Mouse (Mus musculus) heart, embryonic 13.5 days (tissue): Measurements from ENCODE around the gene Fcgbp. TPM values are rescaled to one million over a fixed set of nuclear protein-coding genes. Genes with fewer than 3 reads are reported as not detected.

Experiments
- ATAC-seq: fragments of 200-750 bp; cut with Nextera tagmentation; 2 replicates; pipeline ENCODE4 v1.8.0; 2017; ENCODE audit warnings: moderate TSS enrichment; ENCODE audit not compliant: insufficient number of reproducible peaks, low FRiP score, low TSS enrichment; ENCODE audit errors: extremely low read depth
- H3K27ac ChIP-seq: fragments of 300-500 bp; sonication (generic); replicated peaks from 2 replicates; pipeline ENCODE4 v1.5.1; 2015; ENCODE audit warnings: moderate library complexity, mild to moderate bottlenecking, inconsistent platforms
- H3K27me3 ChIP-seq: fragments of 300-500 bp; sonication (generic); replicated peaks from 2 replicates; pipeline ENCODE4 v1.6.1; 2015; ENCODE audit warnings: mild to moderate bottlenecking, inconsistent platforms
- H3K36me3 ChIP-seq: fragments of 300-500 bp; sonication (generic); 2 replicates; pipeline ENCODE4 v1.6.1; 2015; ENCODE audit warnings: mild to moderate bottlenecking, inconsistent platforms
- H3K4me1 ChIP-seq: fragments of 300-500 bp; sonication (generic); 2 replicates; pipeline ENCODE4 v1.6.1; 2015; ENCODE audit warnings: inconsistent platforms
- H3K4me2 ChIP-seq: fragments of 300-500 bp; sonication (generic); 2 replicates; pipeline ENCODE4 v1.6.1; 2015; ENCODE audit warnings: inconsistent platforms, mild to moderate bottlenecking, moderate library complexity
- H3K4me3 ChIP-seq: fragments of 300-500 bp; sonication (generic); 2 replicates; pipeline ENCODE4 v1.5.1; 2015; ENCODE audit warnings: moderate library complexity, mild to moderate bottlenecking, inconsistent platforms
- H3K9ac ChIP-seq: fragments of 300-500 bp; sonication (generic); 2 replicates; pipeline ENCODE4 v1.6.1; 2015; ENCODE audit warnings: inconsistent platforms, mild to moderate bottlenecking, moderate library complexity
- H3K9me3 ChIP-seq: fragments of 300-500 bp; sonication (generic); 2 replicates; pipeline ENCODE4 v1.6.1; 2016; ENCODE audit warnings: inconsistent platforms
- WGBS: fragments of 180-500 bp; shearing (Covaris S2); methylation state at CpG from one replicate; pipeline ENCODE4 v1.1.7; 2015; ENCODE audit warnings: mixed read lengths; 5-methylcytosine and 5-hydroxymethylcytosine counted together
- polyA plus RNA-seq: library from polyadenylated mRNA; unstranded; fragments of >200 nt; fragmentation: Nextera tagmentation; extraction: Ambion mirVana; gene quantifications from 2 replicates; pipeline ENCODE4 v1.2.1, GENCODE M21; 2015

Fcgbp gene
- polyA plus RNA-seq = 0.11 TPM in 1 of 2 replicates, not detected in the other

DNA sequence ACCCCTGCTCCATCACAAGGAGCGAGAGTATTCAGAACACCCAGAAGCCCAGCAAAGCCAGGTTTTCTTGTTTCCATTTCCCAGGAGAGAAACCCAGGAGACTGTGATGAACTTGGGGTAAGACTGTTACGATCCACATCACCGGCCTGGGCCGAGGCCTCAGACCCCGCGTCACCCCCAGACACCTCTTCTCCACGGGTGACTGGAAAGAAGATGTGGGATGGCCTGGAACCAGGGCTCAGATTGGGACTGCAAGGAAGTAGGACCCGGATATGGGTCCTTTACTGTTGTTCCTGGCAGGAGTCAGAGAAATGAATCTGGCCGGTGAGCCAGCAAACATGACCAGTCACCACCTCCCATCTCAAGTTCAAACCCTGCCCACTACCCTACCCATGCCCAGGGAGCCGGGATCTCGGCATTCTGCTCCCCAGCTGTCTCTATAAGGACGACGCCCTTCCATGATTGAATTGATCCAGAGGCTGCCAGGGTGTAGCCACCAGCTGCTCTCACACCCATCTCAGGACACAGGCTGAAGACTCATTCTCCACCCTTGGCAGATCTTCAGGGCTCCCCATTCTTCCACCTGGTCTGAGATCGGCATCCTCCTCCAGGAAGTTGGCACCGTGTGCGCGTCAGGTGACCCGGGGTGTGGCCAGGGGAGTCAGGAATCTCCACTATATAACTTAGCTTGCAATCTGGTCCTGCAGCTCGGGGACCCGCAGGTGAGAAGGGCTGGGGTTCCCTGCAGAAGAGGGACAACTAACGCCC, at the start of gene Fcgbp:
Gene Fcgbp, plus strand, starts transcription at position 706 of the 768 bp plus-strand sequence.
- Histone ChIP-seq H3K9ac (no peak within 1 kb of the TSS), H3K4me2 (no peak within 1 kb of the TSS), H3K9me3 (no peaks in the 10 kb centered on the region), H3K36me3 (no peaks in the 10 kb centered on the region), H3K4me1 (no peaks in the 10 kb centered on the region), H3K27ac (no peak within 1 kb of the TSS), H3K4me3 (no peak within 1 kb of the TSS), H3K27me3 (no peaks in the 10 kb centered on the region; the same call in 1 of the 2 replicates)
- no peak for ATAC-seq
- 77% methylated on average over 21 of the region's 21 CpGs for WGBS

GRCm38 (mm10) chr7:28044524-28044923, 26.5 kb upstream of the Fcgbp start:
- Histone ChIP-seq H3K27me3 (no peaks in the 10 kb centered on the region), H3K4me3 (no peak overlapping the region), H3K4me2 (no peak overlapping the region), H3K9ac (no peak overlapping the region), H3K4me1 (peaks cover 10% of the 10 kb centered on the region), H3K27ac (no peak overlapping the region), H3K9me3 (no peaks in the 10 kb centered on the region), H3K36me3 (peaks cover 94% of the 10 kb centered on the region)
- 95% methylated on average over 4 of the region's 4 CpGs for WGBS
- ATAC-seq = no peak

GRCm38 (mm10) chr7:28049476-28050409, 21.3 kb upstream of the Fcgbp start, which contains the start of gene Psmc4:
TSS of gene Psmc4 (minus strand) at chr7:28050101.
- no peak within 1 kb of the TSS; the same call in 1 of the 2 replicates for H3K27ac ChIP-seq
- under 1% methylated on average over 52 of the region's 52 CpGs for WGBS

GRCm38 (mm10) chr7:28050584-28050983, 20.5 kb upstream of the Fcgbp start:
- Histone ChIP-seq H3K4me3 (peak overlapping the region; percentile 18; the same call in 1 of the 2 replicates), H3K4me1 (peaks cover 13% of the 10 kb centered on the region), H3K4me2 (peak overlapping the region; percentile 51), H3K27me3 (peaks cover 7% of the 10 kb centered on the region; the same call in 1 of the 2 replicates), H3K9me3 (no peaks in the 10 kb centered on the region), H3K36me3 (peaks cover 34% of the 10 kb centered on the region), H3K9ac (peak overlapping the region; percentile 69), H3K27ac (no peak overlapping the region)
- no peak for ATAC-seq
- 57% methylated on average over 17 of the region's 17 CpGs for WGBS

More at GRCm38 (mm10) chr7:28049476-28050409, 21.3 kb upstream of the Fcgbp start, which contains the start of gene Psmc4:
- H3K36me3 ChIP-seq = peaks cover 42% of the 10 kb centered on the region
- peaks cover 13% of the 10 kb centered on the region for H3K4me1 ChIP-seq
- ATAC-seq = peak; percentile 98
- H3K9ac ChIP-seq = peak within 1 kb of the TSS; percentile 91
- H3K4me2 ChIP-seq = peak within 1 kb of the TSS; percentile 71
- no peaks in the 10 kb centered on the region for H3K9me3 ChIP-seq
- H3K27me3 ChIP-seq = 0 out of 2 replicates have a peak, but pooled peaks cover 7% of the 10 kb centered on the region
- H3K4me3 ChIP-seq = peak within 1 kb of the TSS; percentile 73

DNA sequence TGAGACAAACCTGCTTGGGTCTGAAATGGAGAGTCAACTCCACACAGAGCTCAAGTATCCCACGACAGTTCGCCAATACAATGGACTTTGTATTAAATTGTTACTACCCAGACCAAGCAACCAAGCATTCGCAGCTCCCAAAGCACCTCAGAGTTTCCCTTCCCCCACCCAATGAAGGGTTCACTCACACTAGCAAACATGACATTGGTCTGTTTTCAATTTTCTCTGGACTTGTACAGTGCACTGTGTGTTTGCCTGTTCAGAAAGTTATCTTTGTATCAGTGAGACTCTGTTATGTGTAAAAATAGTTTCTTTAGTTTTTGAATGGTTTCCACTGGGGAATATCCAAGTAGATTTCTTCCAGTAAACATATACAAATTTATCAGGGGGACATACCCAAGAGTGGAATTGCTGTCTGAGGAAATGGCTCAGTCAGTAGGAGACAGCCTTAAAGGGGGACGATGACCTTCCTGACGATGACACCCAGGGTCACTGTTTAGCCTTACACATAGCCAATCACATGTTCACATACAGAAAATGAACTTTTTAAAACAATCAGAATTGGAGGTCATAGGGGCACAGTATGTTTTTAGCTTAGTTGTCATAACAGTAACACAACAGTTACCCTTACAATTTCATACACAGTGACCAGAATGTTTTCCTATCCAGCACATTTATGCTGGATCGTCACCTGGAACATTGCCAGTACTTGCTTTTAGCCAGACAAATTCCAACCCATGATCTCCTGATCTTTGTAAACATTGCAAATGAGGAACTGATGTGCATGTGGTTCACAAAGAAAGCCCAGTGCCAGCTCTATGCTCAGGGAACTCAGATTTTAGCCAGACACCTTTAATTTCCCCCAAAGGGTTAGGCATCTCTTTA, 17.7 kb upstream of the Fcgbp start:
- no peak overlapping the region for H3K9ac ChIP-seq
- H3K27ac ChIP-seq = no peak overlapping the region
- H3K4me2 ChIP-seq = no peak overlapping the region
- peaks cover 7% of the 10 kb centered on the region; the same call in 1 of the 2 replicates for H3K27me3 ChIP-seq
- H3K9me3 ChIP-seq = no peaks in the 10 kb centered on the region
- peaks cover 7% of the 10 kb centered on the region for H3K36me3 ChIP-seq
- ATAC-seq = no peak
- no peak overlapping the region for H3K4me3 ChIP-seq
- WGBS = 75% methylated on average over 6 of the region's 6 CpGs
- H3K4me1 ChIP-seq = peaks cover 13% of the 10 kb centered on the region

DNA sequence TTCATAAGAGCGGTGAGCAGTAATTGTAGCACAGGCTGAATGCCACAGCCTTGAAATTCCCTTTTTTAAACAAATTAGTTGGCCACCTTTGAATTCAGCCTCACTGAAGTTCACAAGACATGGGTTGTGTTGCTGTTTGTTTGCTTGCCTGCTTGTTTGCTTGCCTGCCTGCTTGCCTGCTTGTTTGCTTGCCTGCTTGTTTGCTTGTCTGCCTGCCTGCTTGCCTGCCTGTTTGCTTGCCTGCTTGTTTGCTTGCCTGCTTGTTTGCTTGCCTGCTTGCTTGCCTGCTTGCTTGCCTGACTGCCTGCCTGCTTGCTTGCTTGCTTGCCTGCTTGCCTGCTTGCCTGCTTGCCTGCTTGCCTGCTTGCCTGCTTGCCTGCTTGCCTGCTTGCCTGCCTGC, 11.1 kb upstream of the Fcgbp start:
- no peak overlapping the region for H3K27ac ChIP-seq
- no peaks in the 10 kb centered on the region for H3K36me3 ChIP-seq
- H3K9ac ChIP-seq = no peak overlapping the region
- 89% methylated on average over 1 of the region's 1 CpGs for WGBS
- no peak overlapping the region for H3K4me3 ChIP-seq
- ATAC-seq = no peak
- H3K4me1 ChIP-seq = no peaks in the 10 kb centered on the region
- no peaks in the 10 kb centered on the region for H3K9me3 ChIP-seq
- no peak overlapping the region for H3K4me2 ChIP-seq
- H3K27me3 ChIP-seq = peaks cover 4% of the 10 kb centered on the region; the same call in 1 of the 2 replicates

DNA sequence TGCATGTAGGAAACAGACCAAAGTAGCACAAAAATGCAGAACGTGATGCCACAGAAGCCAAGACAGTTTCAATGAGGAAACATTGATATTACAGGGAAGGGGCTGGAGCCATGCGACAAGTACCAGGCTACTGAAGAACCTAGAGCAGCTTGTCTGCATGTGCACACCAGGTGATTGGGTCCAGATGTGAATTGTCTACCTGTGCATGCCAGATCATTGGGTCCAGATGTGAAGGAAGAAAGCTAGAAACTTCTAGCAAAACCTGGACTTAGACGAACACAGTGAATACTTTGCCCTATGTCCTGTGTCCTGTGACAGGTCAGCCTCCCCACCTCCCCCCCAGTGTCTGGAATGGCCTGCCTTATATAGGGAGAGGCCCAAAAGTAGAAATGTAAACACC, 2.4 kb upstream of the Fcgbp start:
- Histone ChIP-seq H3K4me1 (no peaks in the 10 kb centered on the region), H3K9ac (no peak overlapping the region)
- ATAC-seq = no peak

GRCm38 (mm10) chr7:28069546-28070172, 1.4 kb upstream of the Fcgbp start:
- Histone ChIP-seq H3K4me1 (no peaks in the 10 kb centered on the region), H3K4me2 (no peak overlapping the region), H3K4me3 (no peak overlapping the region), H3K36me3 (no peaks in the 10 kb centered on the region), H3K9me3 (no peaks in the 10 kb centered on the region), H3K27ac (no peak overlapping the region), H3K27me3 (no peaks in the 10 kb centered on the region; the same call in 1 of the 2 replicates), H3K9ac (no peak overlapping the region)
- 39% methylated on average over 3 of the region's 3 CpGs for WGBS
- no peak for ATAC-seq

More for the DNA sequence above, 2.4 kb upstream of the Fcgbp start:
- WGBS = 73% methylated on average over 3 of the region's 3 CpGs
- H3K4me2 ChIP-seq = no peak overlapping the region
- no peak overlapping the region for H3K4me3 ChIP-seq
- H3K36me3 ChIP-seq = no peaks in the 10 kb centered on the region
- no peak overlapping the region for H3K27ac ChIP-seq
- no peaks in the 10 kb centered on the region for H3K9me3 ChIP-seq
- H3K27me3 ChIP-seq = no peaks in the 10 kb centered on the region; the same call in 1 of the 2 replicates

GRCm38 (mm10) chr7:28084215-28084614, 13.2 kb downstream of the Fcgbp start:
- Histone ChIP-seq H3K27ac (no peak overlapping the region), H3K9me3 (no peaks in the 10 kb centered on the region), H3K36me3 (no peaks in the 10 kb centered on the region), H3K4me2 (no peak overlapping the region), H3K4me1 (no peaks in the 10 kb centered on the region), H3K9ac (no peak overlapping the region), H3K4me3 (no peak overlapping the region), H3K27me3 (peaks cover 10% of the 10 kb centered on the region)
- no peak for ATAC-seq
- WGBS = 60% methylated on average over 7 of the region's 7 CpGs

DNA sequence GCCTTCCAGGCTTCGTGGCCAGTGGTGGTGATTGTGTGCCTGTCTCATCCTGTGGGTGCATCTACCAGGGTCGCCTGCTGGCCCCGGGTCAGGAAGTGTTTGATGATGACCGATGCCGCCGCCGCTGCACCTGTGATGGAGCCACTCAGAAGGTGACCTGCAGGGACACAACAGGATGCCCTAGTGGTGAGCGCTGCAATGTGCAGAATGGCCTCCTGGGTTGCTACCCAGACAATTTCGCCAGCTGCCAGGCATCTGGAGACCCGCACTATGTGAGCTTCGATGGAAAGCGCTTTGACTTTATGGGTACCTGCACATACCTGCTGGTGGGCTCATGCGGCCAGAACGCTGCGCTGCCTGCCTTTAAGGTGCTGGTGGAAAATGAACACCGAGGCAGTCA, 15.2 kb downstream of the Fcgbp start:
- no peak for ATAC-seq
- no peak overlapping the region for H3K4me3 ChIP-seq
- no peaks in the 10 kb centered on the region for H3K4me1 ChIP-seq
- no peak overlapping the region for H3K27ac ChIP-seq
- no peak overlapping the region for H3K9ac ChIP-seq
- H3K9me3 ChIP-seq = no peaks in the 10 kb centered on the region
- H3K36me3 ChIP-seq = no peaks in the 10 kb centered on the region
- H3K4me2 ChIP-seq = no peak overlapping the region
- peaks cover 10% of the 10 kb centered on the region for H3K27me3 ChIP-seq
- 68% methylated on average over 16 of the region's 16 CpGs for WGBS
